Mouse (Mus musculus) liver, adult 2 months (tissue): ENCODE measurements around the gene Stac. TPM values are rescaled to one million over a fixed set of nuclear protein-coding genes. Genes with fewer than 3 reads are reported as not detected.

Source experiments
- DNase-seq: peaks from one replicate; pipeline ENCODE4 v3.0.0-alpha.2; 2011; ENCODE audit warnings: low read depth, low spot score; ENCODE audit errors: extremely low read depth
- H3K27ac ChIP-seq: fragments of 200-500 bp; replicated peaks from 2 replicates; pipeline ENCODE4 v1.5.1; 2012; ENCODE audit warnings: low read depth, mild to moderate bottlenecking, control low read depth, inconsistent platforms, low read length; ENCODE audit not compliant: insufficient read depth
- H3K27me3 ChIP-seq: fragments of 200-500 bp; 2 replicates; pipeline ENCODE4 v1.6.1; 2012; ENCODE audit warnings: mild to moderate bottlenecking, moderate library complexity, low read length, inconsistent platforms; ENCODE audit not compliant: control insufficient read depth, insufficient read depth
- H3K36me3 ChIP-seq: fragments of 200-500 bp; 2 replicates; pipeline ENCODE4 v1.6.1; 2012; ENCODE audit warnings: low read length, inconsistent platforms; ENCODE audit not compliant: control insufficient read depth, insufficient read depth
- H3K4me1 ChIP-seq: fragments of 200-500 bp; 2 replicates; pipeline ENCODE4 v1.6.1; 2011; ENCODE audit warnings: low read length; ENCODE audit not compliant: control insufficient read depth, insufficient read depth
- H3K4me3 ChIP-seq: fragments of 200-500 bp; 2 replicates; pipeline ENCODE4 v1.5.1; 2011; ENCODE audit warnings: low read depth, mild to moderate bottlenecking, control low read depth, low read length, moderate library complexity; ENCODE audit not compliant: insufficient read depth
- H3K79me2 ChIP-seq: fragments of 200-500 bp; 2 replicates; pipeline ENCODE4 v1.6.1; 2012; ENCODE audit warnings: inconsistent platforms, mild to moderate bottlenecking, low read length, moderate library complexity; ENCODE audit not compliant: control insufficient read depth, insufficient read depth
- H3K9ac ChIP-seq: fragments of 200-500 bp; 2 replicates; pipeline ENCODE4 v1.6.1; 2012; ENCODE audit warnings: low read depth, mild to moderate bottlenecking, control low read depth, inconsistent platforms, low read length
- CTCF ChIP-seq: fragments of 200-500 bp; IDR thresholded peaks from 2 replicates; pipeline ENCODE4 v1.5.1; 2011; ENCODE audit warnings: low read depth, low read length, control low read depth
- POLR2A ChIP-seq: fragments of 200-500 bp; IDR thresholded peaks from 2 replicates; pipeline ENCODE4 v1.6.1; 2011; ENCODE audit warnings: low read length, control low read depth; ENCODE audit not compliant: insufficient read depth; ENCODE audit errors: extremely low read depth
- WGBS: fragments of 180-500 bp; shearing (Covaris S2); methylation state at CpG from one replicate; pipeline ENCODE4 v1.1.7; 2018; 5-methylcytosine and 5-hydroxymethylcytosine counted together
- polyA plus RNA-seq: library from polyadenylated mRNA; depleted of rRNA; stranded (reverse); fragments of >200 nt; gene quantifications from 2 replicates; pipeline ENCODE4 v1.2.3, GENCODE M21; 2012
- total RNA-seq: library from RNA; depleted of rRNA; stranded (reverse); fragments of >200 nt; gene quantifications from 2 replicates; pipeline ENCODE4 v1.2.3, GENCODE M21; 2014

Gene Stac
- total and polyA plus RNA-seq, 2 experiments, result 0.04 TPM; not detected in 1

- Histone ChIP-seq H3K36me3 (no peaks in the 10 kb centered on the region), H3K27me3 (no peaks in the 10 kb centered on the region)
- WGBS, result 95% methylated on average over 2 of the region's 2 CpGs
Observed at GRCm38 (mm10) chr9:111587527-111587926, 102.6 kb downstream of the Stac start.

GRCm38 (mm10) chr9:111578784-111579183 lies 111.4 kb downstream of the Stac start:
- Histone ChIP-seq H3K79me2 (no peaks in the 10 kb centered on the region), H3K4me3 (no peak overlapping the region), H3K27me3 (no peaks in the 10 kb centered on the region), H3K9ac (no peak overlapping the region), H3K36me3 (no peaks in the 10 kb centered on the region), H3K4me1 (no peaks in the 10 kb centered on the region), H3K27ac (no peak overlapping the region)
- TF ChIP-seq POLR2A (no peak), CTCF (no peak)
- DNase-seq, result no peak
- 78% methylated on average over 9 of the region's 9 CpGs for WGBS

More at GRCm38 (mm10) chr9:111587527-111587926, 102.6 kb downstream of the Stac start:
- no peaks in the 10 kb centered on the region for H3K79me2 ChIP-seq
- H3K4me1 ChIP-seq, result no peaks in the 10 kb centered on the region
- TF ChIP-seq CTCF (no peak), POLR2A (no peak)
- no peak overlapping the region for H3K27ac ChIP-seq
- no peak overlapping the region for H3K9ac ChIP-seq
- H3K4me3 ChIP-seq, result no peak overlapping the region
- DNase-seq, result no peak

- H3K9ac ChIP-seq, result no peak overlapping the region
- 71% methylated on average over 6 of the region's 6 CpGs for WGBS
- no peaks in the 10 kb centered on the region for H3K36me3 ChIP-seq
- no peak for DNase-seq
- TF ChIP-seq CTCF (no peak), POLR2A (no peak)
- H3K4me3 ChIP-seq, result no peak overlapping the region
- H3K4me1 ChIP-seq, result no peaks in the 10 kb centered on the region
- no peak overlapping the region for H3K27ac ChIP-seq
- no peaks in the 10 kb centered on the region for H3K27me3 ChIP-seq
- no peaks in the 10 kb centered on the region for H3K79me2 ChIP-seq
Observed at GRCm38 (mm10) chr9:111577453-111577852, 112.7 kb downstream of the Stac start.

- DNase-seq, result no peak
- no peaks in the 10 kb centered on the region for H3K27me3 ChIP-seq
- H3K79me2 ChIP-seq, result no peaks in the 10 kb centered on the region
- no peak overlapping the region for H3K9ac ChIP-seq
- no peaks in the 10 kb centered on the region for H3K4me1 ChIP-seq
- no peak for TF ChIP-seq POLR2A
- no peak for TF ChIP-seq CTCF
- H3K27ac ChIP-seq, result no peak overlapping the region
- H3K4me3 ChIP-seq, result no peak overlapping the region
- H3K36me3 ChIP-seq, result no peaks in the 10 kb centered on the region
- WGBS, result 48% methylated on average over 4 of the region's 4 CpGs
Observed at GRCm38 (mm10) chr9:111575889-111576288, 114.3 kb downstream of the Stac start.

- Histone ChIP-seq H3K27ac (no peak overlapping the region), H3K9ac (no peak overlapping the region), H3K4me3 (no peak overlapping the region), H3K27me3 (no peaks in the 10 kb centered on the region), H3K36me3 (no peaks in the 10 kb centered on the region), H3K4me1 (no peaks in the 10 kb centered on the region), H3K79me2 (no peaks in the 10 kb centered on the region)
- DNase-seq, result no peak
- WGBS, result 89% methylated on average over 5 of the region's 5 CpGs
- TF ChIP-seq CTCF, result no peak
- no peak for TF ChIP-seq POLR2A
Observed at GRCm38 (mm10) chr9:111573836-111574235, 116.3 kb downstream of the Stac start.

- H3K79me2 ChIP-seq, result no peaks in the 10 kb centered on the region
- no peak overlapping the region for H3K9ac ChIP-seq
- DNase-seq, result peak; percentile 18
- WGBS, result 66% methylated on average over 5 of the region's 5 CpGs
- H3K36me3 ChIP-seq, result no peaks in the 10 kb centered on the region
- TF ChIP-seq POLR2A (no peak), CTCF (0 out of 2 replicates have a peak, but pooled peaks have one; percentile 15)
- H3K27me3 ChIP-seq, result no peaks in the 10 kb centered on the region
- H3K27ac ChIP-seq, result no peak overlapping the region
- no peaks in the 10 kb centered on the region for H3K4me1 ChIP-seq
- no peak overlapping the region for H3K4me3 ChIP-seq
Observed at GRCm38 (mm10) chr9:111571619-111572018, 118.5 kb downstream of the Stac start.
